In genomic region chr1:191717601-191718498, GRCm38 (mm10) we compare ENCODE assay signal across 8 mouse cellular contexts. TPM values are rescaled to one million over a fixed set of nuclear protein-coding genes. Genes with fewer than 3 reads are reported as not detected.
DNase-seq lines count a peak whose midpoint lies in the region; ATAC-seq and TF ChIP-seq lines count a peak whose summit lies in the region.

Gene Lpgat1, plus strand, starts transcription at chr1:191717834.

- H3K9me3 ChIP-seq in forebrain, embryonic 11.5 days (ENCODE audit: control insufficient read depth, low read length): no peaks in the 10 kb centered on the region
- no peaks in the 10 kb centered on the region for H3K9me3 ChIP-seq in heart, embryonic 14.5 days (ENCODE audit: control insufficient read depth, low read length)
- H3K9me3 ChIP-seq in liver, embryonic 13.5 days (replicated peaks): no peaks in the 10 kb centered on the region
- H3K9me3 ChIP-seq in stomach, embryonic 14.5 days (ENCODE audit: control insufficient read depth, low read depth, low read length): no peaks in the 10 kb centered on the region

- ATAC-seq in forebrain, embryonic 11.5 days (replicated peaks; ENCODE audit: low FRiP score): peak; percentile 84
- peak; percentile 84 for ATAC-seq in heart, embryonic 14.5 days (ENCODE audit: insufficient number of reproducible peaks, insufficient read depth, low FRiP score, low read depth)
- ATAC-seq in liver, embryonic 13.5 days (ENCODE audit: low read depth): peak; percentile 82
- peak; percentile 89 for ATAC-seq in stomach, embryonic 14.5 days (ENCODE audit: insufficient number of reproducible peaks, insufficient read depth, low FRiP score, low read depth)

- TF ChIP-seq POLR2A in bone marrow macrophage, adult 2 months (IDR thresholded peaks at IDR 0.05; ENCODE audit: borderline replicate concordance, low read depth, low read length): no peak

- H3K27ac ChIP-seq in bone marrow macrophage, adult 2 months (ENCODE audit: insufficient read depth, low read depth, low read length): peak within 1 kb of the TSS; percentile 49
- peak within 1 kb of the TSS; percentile 55 for H3K27ac ChIP-seq in forebrain, embryonic 11.5 days (ENCODE audit: low read depth, low read length)
- H3K27ac ChIP-seq in heart, embryonic 14.5 days (replicated peaks in 1 of 2; ENCODE audit: control insufficient read depth in 1 of 2, insufficient read depth in 1 of 2, low read depth in 2 of 2, low read length in 2 of 2): peak within 1 kb of the TSS; percentile 76 to 94
- H3K27ac ChIP-seq in liver, embryonic 13.5 days: peak within 1 kb of the TSS; percentile 66
- peak within 1 kb of the TSS; percentile 87 for H3K27ac ChIP-seq in stomach, embryonic 14.5 days (ENCODE audit: low read length)

- H3K9ac ChIP-seq in forebrain, embryonic 11.5 days (ENCODE audit: low read length): peak within 1 kb of the TSS; percentile 96
- peak within 1 kb of the TSS; percentile 93 for H3K9ac ChIP-seq in heart, embryonic 14.5 days (ENCODE audit: low read length)
- H3K9ac ChIP-seq in liver, embryonic 13.5 days: peak within 1 kb of the TSS; percentile 70
- H3K9ac ChIP-seq in stomach, embryonic 14.5 days (replicated peaks; ENCODE audit: low read depth, low read length): peak within 1 kb of the TSS; percentile 83

- no peaks in the 10 kb centered on the region for H3K36me3 ChIP-seq in forebrain, embryonic 11.5 days (ENCODE audit: control insufficient read depth, insufficient read depth, low read length)
- H3K36me3 ChIP-seq in heart, embryonic 14.5 days (ENCODE audit: control insufficient read depth, insufficient read depth, low read length): peaks cover 24% of the 10 kb centered on the region
- no peaks in the 10 kb centered on the region for H3K36me3 ChIP-seq in liver, embryonic 13.5 days
- peaks cover 3% of the 10 kb centered on the region; the same call in 1 of the 2 replicates for H3K36me3 ChIP-seq in stomach, embryonic 14.5 days (ENCODE audit: control insufficient read depth, insufficient read depth, low read length)

- no peak for TF ChIP-seq CTCF in bone marrow macrophage, adult 2 months (IDR thresholded peaks at IDR 0.05; ENCODE audit: low read depth, low read length)

- peak; percentile 85 for DNase-seq in A20 (ENCODE audit: low read depth, low spot score)
- DNase-seq in forebrain, embryonic 11.5 days (ENCODE audit: low spot score): peak; percentile 80
- peak; percentile 88 for DNase-seq in kidney, postnatal 10 days
- DNase-seq in liver, embryonic 13.5 days: peak; percentile 16
- DNase-seq in natural killer cell, adult 2 months (ENCODE audit: low spot score in 2 of 2): peak; percentile 46 to 58

- H3K27me3 ChIP-seq in forebrain, embryonic 11.5 days (ENCODE audit: control insufficient read depth, insufficient read depth, low read length): no peaks in the 10 kb centered on the region
- no peaks in the 10 kb centered on the region for H3K27me3 ChIP-seq in heart, embryonic 14.5 days (ENCODE audit: control insufficient read depth, insufficient read depth, low read length)
- peaks cover 65% of the 10 kb centered on the region for H3K27me3 ChIP-seq in liver, embryonic 13.5 days
- H3K27me3 ChIP-seq in stomach, embryonic 14.5 days (ENCODE audit: control insufficient read depth, insufficient read depth, low read length): no peaks in the 10 kb centered on the region

- WGBS in forebrain, embryonic 11.5 days: under 1% methylated on average over 93 of the region's 113 CpGs
- under 1% methylated on average over 89 of the region's 113 CpGs for WGBS in heart, embryonic 14.5 days
- under 1% methylated on average over 94 of the region's 113 CpGs for WGBS in liver, embryonic 13.5 days (ENCODE audit: insufficient replicate concordance)
- WGBS in stomach, embryonic 14.5 days: under 1% methylated on average over 66 of the region's 113 CpGs

- peaks cover 11% of the 10 kb centered on the region for H3K4me1 ChIP-seq in bone marrow macrophage, adult 2 months (ENCODE audit: control insufficient read depth, insufficient read depth, low read length)
- H3K4me1 ChIP-seq in forebrain, embryonic 11.5 days (replicated peaks; ENCODE audit: control insufficient read depth, insufficient read depth, low read length): peaks cover 4% of the 10 kb centered on the region
- H3K4me1 ChIP-seq in heart, embryonic 14.5 days (ENCODE audit: control insufficient read depth in 2 of 2, insufficient read depth in 2 of 2, low read length in 2 of 2): peaks cover 5 to 29% of the 10 kb centered on the region in 2 experiments; a peak in 3 of 4 replicates
- H3K4me1 ChIP-seq in liver, embryonic 13.5 days (replicated peaks): no peaks in the 10 kb centered on the region
- peaks cover 8% of the 10 kb centered on the region for H3K4me1 ChIP-seq in stomach, embryonic 14.5 days (ENCODE audit: control insufficient read depth, insufficient read depth, low read length)

- H3K4me2 ChIP-seq in forebrain, embryonic 11.5 days (ENCODE audit: low read depth, low read length, severe bottlenecking): peak within 1 kb of the TSS; percentile 91
- peak within 1 kb of the TSS; percentile 69 for H3K4me2 ChIP-seq in heart, embryonic 14.5 days (ENCODE audit: low read length)
- H3K4me2 ChIP-seq in liver, embryonic 13.5 days: peak within 1 kb of the TSS; percentile 74
- peak within 1 kb of the TSS; percentile 92 for H3K4me2 ChIP-seq in stomach, embryonic 14.5 days (replicated peaks; ENCODE audit: low read depth, low read length)

- H3K4me3 ChIP-seq in bone marrow macrophage, adult 2 months (ENCODE audit: insufficient read depth, low read length): peak within 1 kb of the TSS; percentile 83
- peak within 1 kb of the TSS; percentile 90 for H3K4me3 ChIP-seq in forebrain, embryonic 11.5 days (ENCODE audit: low read depth, low read length)
- peak within 1 kb of the TSS; percentile 70 to 78 for H3K4me3 ChIP-seq in heart, embryonic 14.5 days (ENCODE audit: control insufficient read depth in 1 of 2, insufficient read depth in 1 of 2, low read depth in 1 of 2, low read length in 2 of 2)
- H3K4me3 ChIP-seq in liver, embryonic 13.5 days (replicated peaks): peak within 1 kb of the TSS; percentile 69
- H3K4me3 ChIP-seq in stomach, embryonic 14.5 days (ENCODE audit: low read depth, low read length): peak within 1 kb of the TSS; percentile 83

RNA-seq across cellular contexts. Expression of gene Lpgat1, which starts in this region (rescaled TPM):
- polyA plus RNA-seq in bone marrow macrophage, adult 2 months (2012; ENCODE audit: insufficient read depth, insufficient read length, missing spikeins): 23.0 and 24.6 TPM in 2 replicates
- polyA plus RNA-seq in forebrain, embryonic 11.5 days (2014; fragmentation: Nextera tagmentation; extraction: Ambion mirVana): 39.0 and 40.6 TPM in 2 replicates
- polyA plus RNA-seq in heart, embryonic 14.5 days (2014; fragmentation: Nextera tagmentation; extraction: Ambion mirVana): 59.3 and 65.6 TPM in 2 replicates
- polyA plus RNA-seq in liver, embryonic 13.5 days (2015; fragmentation: Nextera tagmentation; extraction: Ambion mirVana): 8.1 and 8.8 TPM in 2 replicates
- polyA plus RNA-seq in stomach, embryonic 14.5 days (2014; fragmentation: Nextera tagmentation; extraction: Ambion mirVana): 23.8 and 26.4 TPM in 2 replicates

Comparison
In these comparisons a context has a peak if more than half of its experiments do, and no peak if none do; other contexts are left out.
1. Peak in every context shown above with its lines: DNase-seq, ATAC-seq, H3K4me3 ChIP-seq and H3K27ac ChIP-seq.
2. DNase-seq: peak in every context shown above with its lines; median percentile 88 in kidney, postnatal 10 days; 85 in A20; 80 in forebrain, embryonic 11.5 days; 52 in natural killer cell, adult 2 months; 16 in liver, embryonic 13.5 days.